Mouse (Mus musculus) brain, embryonic 18.5 days (tissue): ENCODE data around the gene Oxnad1.

Experiments used
- DNase-seq: peaks from one replicate; pipeline ENCODE4 v3.0.0-alpha.2; 2012; ENCODE audit warnings: low read depth, low spot score

Gene Oxnad1

DNA sequence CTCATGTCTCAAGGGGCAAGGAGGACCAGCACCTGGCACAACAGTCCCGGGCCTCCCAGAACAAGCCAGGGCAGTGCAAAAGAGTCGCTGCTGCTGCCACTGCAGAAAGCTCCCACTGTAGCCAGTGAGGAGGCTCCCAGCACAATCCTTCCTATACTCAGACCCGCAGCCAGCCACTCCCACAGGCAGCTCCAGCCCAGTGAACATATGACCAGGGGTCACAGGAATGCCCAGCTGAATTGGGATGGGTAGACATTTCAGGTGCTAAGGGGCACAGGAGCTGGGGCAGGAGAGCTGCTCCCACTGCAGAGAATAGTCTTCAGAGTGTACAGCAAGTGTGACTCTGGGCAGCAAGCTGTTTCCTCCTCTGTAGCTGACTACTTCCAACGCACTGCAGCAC, 60.2 kb downstream of the Oxnad1 start:
- DNase-seq = no peak

DNA sequence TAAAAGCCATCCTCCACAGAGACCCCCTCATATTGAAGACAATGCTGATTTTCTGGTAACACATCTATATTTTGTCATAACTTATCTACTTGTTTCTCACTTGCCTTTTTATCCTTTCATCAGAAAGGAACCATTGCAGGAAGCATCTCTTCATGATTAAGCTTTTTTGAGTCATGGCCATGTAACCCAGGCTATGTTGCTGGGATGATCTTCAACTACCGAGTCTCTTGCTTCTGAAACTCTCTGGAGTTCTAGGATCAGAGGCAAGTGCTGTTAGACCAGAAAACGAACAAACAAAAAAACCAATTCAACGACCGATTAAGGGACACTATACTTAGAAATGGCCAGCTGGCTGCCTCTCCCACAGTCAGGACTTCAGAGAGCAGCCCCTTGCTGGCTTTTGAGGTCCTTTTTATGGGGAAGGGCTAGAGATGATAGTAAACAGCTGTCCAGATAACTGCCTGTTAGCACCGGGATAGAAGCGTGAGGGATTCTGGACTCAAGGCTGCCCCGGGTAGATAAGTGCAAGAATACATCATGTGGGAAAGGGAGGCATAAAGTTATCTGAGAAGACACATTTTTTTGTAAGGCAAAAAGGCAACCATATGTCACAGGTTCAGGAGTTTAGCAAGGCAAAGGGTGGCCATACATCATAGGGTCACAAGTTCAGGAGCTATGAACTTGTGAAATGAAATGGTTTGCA, 60.8 kb downstream of the Oxnad1 start:
- no peak for DNase-seq

DNA sequence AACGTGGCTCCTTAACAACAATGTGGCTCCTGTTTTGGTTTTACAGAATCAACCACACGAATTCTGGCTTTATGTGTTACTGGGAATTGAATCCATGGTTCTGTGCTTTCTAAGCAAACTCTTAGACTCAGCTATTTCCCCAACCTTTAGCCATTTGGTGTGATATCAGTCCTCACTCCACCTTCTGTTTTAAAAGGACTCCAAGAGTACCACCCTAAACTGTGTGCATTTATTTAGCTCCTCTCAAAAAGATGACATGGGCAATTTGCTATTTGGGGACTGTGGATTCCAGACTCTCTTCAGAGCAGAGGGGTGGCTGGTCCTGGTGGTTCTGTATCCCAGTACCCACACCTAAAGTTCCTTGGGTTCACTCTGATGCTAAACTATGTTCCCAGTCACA, 61.4 kb downstream of the Oxnad1 start:
- no peak for DNase-seq

DNA sequence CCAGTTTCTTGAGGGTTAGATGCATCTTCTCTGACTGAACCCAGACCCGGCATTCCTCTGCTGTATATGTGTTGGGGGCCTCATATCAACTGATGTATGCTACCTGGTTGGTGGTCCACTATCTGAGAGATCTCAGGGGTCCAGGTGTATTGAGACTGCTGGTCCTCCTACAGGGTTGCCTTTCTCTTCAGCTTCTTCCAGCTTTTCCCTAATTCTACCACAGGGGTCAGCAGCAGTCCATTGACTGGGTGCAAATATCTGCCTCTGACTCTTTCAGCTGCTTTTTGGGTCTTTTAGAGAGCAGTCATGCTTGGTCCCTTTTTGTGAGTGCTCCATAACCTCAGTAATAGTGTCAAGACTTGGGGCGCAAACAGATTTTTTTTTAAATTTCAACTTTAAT, 65.7 kb downstream of the Oxnad1 start:
- no peak for DNase-seq

DNA sequence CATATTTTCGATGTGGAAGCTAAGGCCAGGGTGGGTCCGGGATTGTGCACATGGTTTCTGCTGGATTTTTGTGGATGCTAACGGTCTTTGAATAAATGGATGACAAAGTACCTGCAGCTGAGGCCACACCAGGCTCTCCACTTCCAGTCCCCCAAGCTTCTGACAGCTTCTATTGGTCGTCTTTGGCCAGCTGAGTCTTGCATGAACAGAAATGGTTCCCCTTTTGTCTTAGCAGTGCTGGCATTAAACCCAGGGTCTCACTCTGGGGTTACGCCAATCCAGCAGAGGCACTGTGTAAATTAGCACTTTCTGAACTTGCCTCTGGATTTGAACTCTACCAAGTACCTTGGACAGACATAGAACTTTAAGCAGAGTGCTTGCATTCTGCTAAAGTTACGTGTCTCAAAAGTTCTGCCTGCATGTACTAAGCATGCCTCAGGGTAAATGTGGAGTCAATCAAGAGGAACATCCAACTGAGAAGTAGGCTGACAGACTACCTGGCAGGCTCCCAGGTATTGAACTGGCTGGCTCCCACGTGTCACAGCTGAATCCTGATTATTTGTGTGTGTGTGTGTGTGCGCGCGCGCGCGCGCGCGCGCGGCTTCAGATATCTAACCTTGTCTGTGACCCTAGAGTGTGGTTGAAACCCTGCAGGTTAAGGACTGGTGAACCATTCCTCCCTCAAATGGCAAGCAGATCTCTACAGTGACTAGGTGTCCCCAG, 67.2 kb downstream of the Oxnad1 start:
- DNase-seq = no peak
